Mouse (Mus musculus) central nervous system, embryonic 18 days (tissue): ENCODE data around the gene Fam187b. TPM values are rescaled to one million over a fixed set of nuclear protein-coding genes. Genes with fewer than 3 reads are reported as not detected.

Source experiments
- polyA plus RNA-seq: library from polyadenylated mRNA; depleted of rRNA; stranded (reverse); fragments of >200 nt; gene quantifications from 2 replicates; pipeline ENCODE4 v1.2.3, GENCODE M21; 2012; rRNA removed

The Fam187b gene
- polyA plus RNA-seq: 0.39 and 0.44 TPM in 2 replicates

DNA sequence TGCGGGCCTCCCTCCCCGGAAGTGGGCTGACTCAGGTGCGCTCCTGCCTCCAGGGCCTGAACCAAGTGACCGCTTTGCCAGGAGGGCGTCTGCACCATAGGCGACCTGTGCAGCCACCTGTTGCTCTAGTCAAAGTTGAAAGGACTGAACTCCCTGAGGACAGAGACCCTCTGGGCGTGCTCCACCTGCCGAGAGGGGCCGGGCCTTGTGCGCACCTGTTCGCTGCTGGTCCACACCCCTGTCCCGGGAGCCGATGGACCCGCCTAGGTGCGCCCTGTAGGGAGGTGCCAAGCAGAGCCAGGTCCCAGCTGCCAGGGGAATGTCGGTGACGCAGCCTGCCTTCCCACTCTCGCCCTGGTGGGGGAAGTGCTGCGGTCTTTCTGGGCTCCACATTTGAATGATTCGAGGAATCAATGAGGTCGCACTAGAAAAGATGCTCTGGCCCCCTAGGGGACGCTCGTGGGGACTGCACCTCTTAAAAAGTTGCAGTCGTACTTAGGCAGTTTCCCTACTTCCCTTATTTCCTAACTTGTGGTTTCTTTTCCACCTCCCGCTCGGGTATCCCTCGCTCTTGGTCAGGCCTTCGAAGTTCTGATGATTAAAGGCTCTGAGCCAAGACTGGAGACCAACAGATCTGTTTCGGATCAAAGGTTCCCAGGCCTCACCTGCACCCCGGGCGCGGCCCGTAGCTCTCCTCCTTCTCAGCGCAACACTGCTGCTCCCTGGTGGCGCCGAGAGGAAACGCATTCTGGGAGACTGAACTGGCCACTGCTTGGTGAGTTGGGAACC is at the start of gene Fam187b:
Gene Fam187b (plus strand): TSS at position 290 of the 789 bp plus-strand sequence.

DNA sequence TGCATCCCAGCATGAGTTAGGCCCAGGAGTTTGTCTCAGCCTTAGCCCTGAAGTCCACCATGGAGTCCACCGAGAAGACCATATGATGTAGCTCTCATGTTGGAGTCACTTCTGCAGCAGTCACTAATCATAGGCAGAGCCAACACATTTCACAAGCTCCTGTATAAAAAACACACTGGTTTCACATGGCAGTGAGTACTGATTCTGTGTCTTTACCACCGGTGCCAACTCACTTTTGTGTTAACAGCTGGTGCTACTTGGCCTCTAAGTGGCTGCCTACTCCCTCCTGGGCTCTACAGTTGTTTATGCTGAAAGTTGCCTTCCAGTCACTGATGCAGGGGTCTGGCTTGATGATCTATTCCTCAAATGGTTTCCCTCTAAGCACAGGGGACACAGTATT is 49.0 kb upstream of the Fam187b start, which contains the start of gene Hamp2:
Gene Hamp2 (minus strand): TSS at position 101 of the 400 bp plus-strand sequence.

DNA sequence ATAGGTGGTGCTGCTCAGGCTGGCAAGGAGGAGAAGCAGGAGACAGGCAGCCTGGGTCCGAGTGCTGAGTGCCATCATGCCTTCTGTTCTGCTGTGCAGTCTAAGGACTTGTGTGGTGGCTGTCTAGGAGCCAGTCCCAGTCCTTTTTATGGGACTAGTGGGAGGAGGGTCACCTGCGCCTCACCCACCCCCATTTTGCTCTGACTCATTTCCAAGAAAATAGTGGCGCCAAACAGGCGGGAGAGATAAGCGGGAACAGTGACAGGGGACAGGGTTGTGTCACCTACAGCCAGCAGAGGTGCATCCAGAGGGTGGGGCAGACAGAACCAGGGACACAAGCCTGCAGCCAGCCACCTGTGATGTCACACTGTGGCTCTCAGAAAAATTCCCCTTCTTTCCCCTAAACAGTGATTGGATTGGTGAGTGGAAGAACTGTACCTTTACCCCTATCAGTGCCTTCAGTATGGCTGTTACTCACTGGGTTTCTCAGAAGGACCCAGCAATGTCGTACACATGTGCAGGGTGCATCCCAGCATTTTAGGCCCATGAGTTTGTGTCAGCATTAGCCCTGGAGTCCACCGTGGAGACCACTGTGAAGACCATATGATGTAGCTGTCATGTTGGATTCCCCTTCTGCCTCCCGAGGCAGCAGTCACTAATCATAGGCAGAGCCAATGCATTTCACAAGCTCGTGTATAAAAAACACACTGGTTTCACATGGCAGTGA is 29.5 kb upstream of the Fam187b start, which contains the start of gene Hamp:
Gene Hamp (minus strand): TSS at position 124 of the 727 bp plus-strand sequence.

DNA sequence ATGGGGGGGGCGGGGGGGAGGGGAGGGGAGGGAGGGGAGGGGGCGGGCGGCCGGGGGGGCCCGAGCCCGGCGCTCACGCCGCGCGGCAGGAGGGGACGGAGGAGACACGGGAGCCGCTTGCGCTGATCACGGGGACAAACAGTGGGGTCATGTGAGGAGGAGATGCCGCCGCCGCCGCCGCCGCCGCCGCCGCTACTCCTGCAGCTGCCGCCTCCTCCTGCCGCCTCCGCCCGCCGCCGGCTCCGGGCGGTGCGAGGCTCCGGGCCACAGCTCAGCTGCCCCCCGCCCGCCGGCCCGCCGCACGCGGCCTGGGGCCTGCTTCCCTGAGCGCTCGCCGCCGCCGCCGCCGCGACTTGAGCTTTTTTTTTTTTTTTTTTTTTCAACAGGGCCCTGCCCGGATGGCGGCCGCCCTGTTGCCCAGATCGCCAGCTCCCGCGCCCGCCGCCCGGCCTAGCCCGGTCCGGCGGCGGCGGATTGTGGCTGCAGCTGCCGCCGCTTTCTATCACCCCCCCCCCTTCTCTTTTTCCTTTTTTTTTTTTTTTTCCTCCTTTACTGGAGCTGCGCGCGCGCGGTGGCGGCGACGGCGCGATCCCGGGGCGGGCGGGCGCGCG is 16.7 kb upstream of the Fam187b start, which contains the start of gene Usf2:
Gene Usf2 (minus strand): TSS at position 48 of the 611 bp plus-strand sequence.

DNA sequence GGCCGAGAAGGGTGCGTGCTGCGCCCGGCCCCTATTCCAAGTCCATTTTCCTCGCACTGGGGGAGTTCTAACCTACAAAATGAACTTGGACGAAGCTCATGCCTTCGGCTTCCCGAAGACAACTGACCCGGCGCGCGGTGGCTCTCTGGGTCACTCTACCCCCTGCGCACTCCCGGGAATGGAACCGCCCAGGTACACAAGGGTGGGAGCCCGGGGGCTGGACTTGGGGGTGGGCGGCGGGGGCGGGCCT is 414 bp upstream of the Fam187b start, which contains the start of gene Lsr:
Gene Lsr (minus strand): TSS at position 214 of the 250 bp plus-strand sequence.

Other genes with a start within 250 kb of the Fam187b start
- gene Tmem147, start 244.2 kb upstream of the Fam187b start, polyA plus RNA-seq: 226 TPM in 2 replicates
- gene Gapdhs, start 230.1 kb upstream of the Fam187b start, polyA plus RNA-seq: 0.13 and 0.17 TPM in 2 replicates
- 4.8 and 16.7 TPM in 2 replicates for gene Sbsn, start 222.3 kb upstream of the Fam187b start, polyA plus RNA-seq
- 4.2 and 71.6 TPM in 2 replicates for gene Dmkn, start 210.0 kb upstream of the Fam187b start, polyA plus RNA-seq
- 0.41 and 2.3 TPM in 2 replicates for gene Krtdap, start 185.9 kb upstream of the Fam187b start, polyA plus RNA-seq
- 0.12 and 0.36 TPM in 2 replicates for gene Ffar2, start 150.0 kb upstream of the Fam187b start, polyA plus RNA-seq
- gene Ffar3, start 117.6 kb upstream of the Fam187b start, polyA plus RNA-seq: 0.04 TPM in 1 of 2 replicates, not detected in the other
- not detected in 2 replicates for gene Ffar1, start 112.2 kb upstream of the Fam187b start, polyA plus RNA-seq
- gene Cd22, start 93.4 kb upstream of the Fam187b start, polyA plus RNA-seq: 0.05 and 0.28 TPM in 2 replicates
- 2.1 and 3.7 TPM in 2 replicates for gene Mag, start 58.9 kb upstream of the Fam187b start, polyA plus RNA-seq
- not detected in 2 replicates for gene Hamp2, start 49.1 kb upstream of the Fam187b start, polyA plus RNA-seq
- gene Hamp, start 29.8 kb upstream of the Fam187b start, polyA plus RNA-seq: 0.30 TPM in 1 of 2 replicates, not detected in the other
- gene Usf2, start 17.0 kb upstream of the Fam187b start, polyA plus RNA-seq: 151 and 162 TPM in 2 replicates
- 15.1 and 19.2 TPM in 2 replicates for gene Lsr, start 326 bp upstream of the Fam187b start, polyA plus RNA-seq
- 25.6 and 27.1 TPM in 2 replicates for gene Fxyd5, start 68.7 kb downstream of the Fam187b start, polyA plus RNA-seq
- gene Fxyd7, start 77.7 kb downstream of the Fam187b start, polyA plus RNA-seq: 181 and 192 TPM in 2 replicates
- 15.8 and 27.5 TPM in 2 replicates for gene Fxyd1, start 83.4 kb downstream of the Fam187b start, polyA plus RNA-seq
- gene Lgi4, start 85.6 kb downstream of the Fam187b start, polyA plus RNA-seq: 1.1 and 2.0 TPM in 2 replicates
- gene Fxyd3, start 102.9 kb downstream of the Fam187b start, polyA plus RNA-seq: 0.12 and 1.5 TPM in 2 replicates
- gene Hpn, start 141.5 kb downstream of the Fam187b start, polyA plus RNA-seq: 0.83 and 0.88 TPM in 2 replicates
- 40.6 and 44.1 TPM in 2 replicates for gene Scn1b, start 153.2 kb downstream of the Fam187b start, polyA plus RNA-seq
- gene Gramd1a, start 182.1 kb downstream of the Fam187b start, polyA plus RNA-seq: 407 and 430 TPM in 2 replicates